19 mouse cellular contexts compared by ENCODE assay signal in genomic region chr12:98726078-98726477, GRCm38 (mm10). TPM values are rescaled to one million over a fixed set of nuclear protein-coding genes. Genes with fewer than 3 reads are reported as not detected.
DNase-seq lines count a peak whose midpoint lies in the region; ATAC-seq and TF ChIP-seq lines count a peak whose summit lies in the region.
"Had no signal": no experiment of that assay in that cellular context is flagged by ENCODE, and none has a peak within 500 bp of the region (broad histone marks: within the 10 kb centered on the region; RNA-seq: fewer than 3 reads in every experiment).

No protein-coding gene starts in this region.

- 69% methylated on average over 7 of the region's 7 CpGs for WGBS in liver, embryonic 12.5 days (ENCODE audit: insufficient replicate concordance)
- 40% methylated on average over 7 of the region's 7 CpGs for WGBS in small intestine, adult 2 months
- 89% methylated on average over 7 of the region's 7 CpGs for WGBS in midbrain, embryonic 13.5 days

- no peak overlapping the region for H3K9ac ChIP-seq in liver, embryonic 12.5 days
- H3K9ac ChIP-seq in midbrain, embryonic 13.5 days (replicated peaks), result no peak overlapping the region
- H3K9ac ChIP-seq: embryonic facial prominence, embryonic 12.5 days; forebrain, embryonic 15.5 days; heart, embryonic 13.5 days; hindbrain, embryonic 15.5 days had no signal

- DNase-seq in cerebellum, adult 18-20 months, result peak; percentile 41 to 45
- DNase-seq in cerebellum, postnatal 14 days, result no peak
- no peak for DNase-seq in gastrocnemius, adult 2 months
- DNase-seq in gastrocnemius, postnatal 4 days (ENCODE audit: low spot score in 2 of 2), result no peak
- no peak for DNase-seq in liver
- DNase-seq: adrenal gland, postnatal 14 days; B cell, adult 2 months; cerebellum, adult 8-10 months; gastrocnemius, postnatal 10 days; heart, postnatal 36 days had no signal

- no peak overlapping the region for H3K4me2 ChIP-seq in liver, embryonic 12.5 days
- no peak overlapping the region for H3K4me2 ChIP-seq in midbrain, embryonic 13.5 days (replicated peaks)
- H3K4me2 ChIP-seq: embryonic facial prominence, embryonic 12.5 days; forebrain, embryonic 15.5 days; heart, embryonic 13.5 days; hindbrain, embryonic 15.5 days had no signal

- no peak for TF ChIP-seq POLR2A in small intestine, adult 2 months (IDR thresholded peaks at IDR 0.05; ENCODE audit: low read depth, low read length)

- intact Hi-C loops in gastrocnemius, adult 2 months (cut with DNase I), result no loop called here

- H3K4me3 ChIP-seq in gastrocnemius, adult 2 months, result no peak overlapping the region
- H3K4me3 ChIP-seq in liver, embryonic 12.5 days, result no peak overlapping the region
- H3K4me3 ChIP-seq in small intestine, adult 2 months (ENCODE audit: low read depth, low read length), result no peak overlapping the region
- H3K4me3 ChIP-seq in midbrain, embryonic 13.5 days (replicated peaks), result no peak overlapping the region
- H3K4me3 ChIP-seq: embryonic facial prominence, embryonic 12.5 days; forebrain, embryonic 15.5 days; heart, embryonic 13.5 days; hindbrain, embryonic 15.5 days had no signal

- H3K36me3 ChIP-seq in liver, embryonic 12.5 days, result no peaks in the 10 kb centered on the region
- H3K36me3 ChIP-seq in small intestine, adult 2 months (ENCODE audit: control insufficient read depth, insufficient read depth, low read length), result no peaks in the 10 kb centered on the region
- peaks cover 6% of the 10 kb centered on the region; the same call in 1 of the 2 replicates for H3K36me3 ChIP-seq in midbrain, embryonic 13.5 days
- H3K36me3 ChIP-seq: embryonic facial prominence, embryonic 12.5 days; forebrain, embryonic 15.5 days; hindbrain, embryonic 15.5 days had no signal

- ATAC-seq in liver, embryonic 12.5 days, result 0 out of 2 replicates have a peak, but pooled peaks have one; percentile 46
- ATAC-seq in midbrain, embryonic 13.5 days, result no peak
- ATAC-seq: activated CD4-positive, CD25-positive, alpha-beta regulatory T cell, adult 4 months; CD4-positive, CD25-positive, alpha-beta regulatory T cell, adult 4 months; forebrain, embryonic 15.5 days had no signal

- H3K4me1 ChIP-seq in liver, embryonic 12.5 days, result peaks cover 7% of the 10 kb centered on the region; the same call in 1 of the 2 replicates
- H3K4me1 ChIP-seq in small intestine, adult 2 months (ENCODE audit: control insufficient read depth, insufficient read depth, insufficient read length, low read length), result peaks cover 17% of the 10 kb centered on the region
- H3K4me1 ChIP-seq in midbrain, embryonic 13.5 days (replicated peaks), result no peaks in the 10 kb centered on the region
- H3K4me1 ChIP-seq: embryonic facial prominence, embryonic 12.5 days had no signal

- no peaks in the 10 kb centered on the region for H3K27me3 ChIP-seq in liver, embryonic 12.5 days (replicated peaks)
- no peaks in the 10 kb centered on the region for H3K27me3 ChIP-seq in small intestine, adult 2 months (ENCODE audit: control insufficient read depth, insufficient read depth, low read length)
- no peaks in the 10 kb centered on the region for H3K27me3 ChIP-seq in midbrain, embryonic 13.5 days
- H3K27me3 ChIP-seq: embryonic facial prominence, embryonic 12.5 days; forebrain, embryonic 15.5 days; heart, embryonic 13.5 days; hindbrain, embryonic 15.5 days had no signal

- H3K9me3 ChIP-seq in liver, embryonic 12.5 days (replicated peaks), result no peaks in the 10 kb centered on the region
- H3K9me3 ChIP-seq in midbrain, embryonic 13.5 days, result no peaks in the 10 kb centered on the region
- H3K9me3 ChIP-seq: embryonic facial prominence, embryonic 12.5 days; forebrain, embryonic 15.5 days; heart, embryonic 13.5 days; hindbrain, embryonic 15.5 days had no signal

- H3K27ac ChIP-seq in gastrocnemius, adult 2 months, result peak overlapping the region; percentile 77; the same call in 1 of the 2 replicates
- no peak overlapping the region for H3K27ac ChIP-seq in liver, embryonic 12.5 days
- H3K27ac ChIP-seq in small intestine, adult 2 months (ENCODE audit: insufficient read depth, low read depth, low read length), result peak overlapping the region; percentile 35
- no peak overlapping the region for H3K27ac ChIP-seq in midbrain, embryonic 13.5 days
- H3K27ac ChIP-seq: embryonic facial prominence, embryonic 12.5 days; forebrain, embryonic 15.5 days; heart, embryonic 13.5 days; hindbrain, embryonic 15.5 days had no signal

- TF ChIP-seq CTCF in gastrocnemius, adult 2 months (IDR thresholded peaks at IDR 0.05), result no peak
- no peak for TF ChIP-seq CTCF in small intestine, adult 2 months (IDR thresholded peaks at IDR 0.05; ENCODE audit: extremely low read depth, insufficient read length, insufficient replicate concordance, low read depth, low read length)

RNA-seq across cellular contexts. Expression of gene Ptpn21, which starts 11.1 kb away (rescaled TPM):
- total RNA-seq in gastrocnemius, adult 2 months (2021), result 10 to 100 TPM; 32.8 to 34.9 TPM
- total RNA-seq in gastrocnemius, postnatal 4 days (2021), result 10 to 100 TPM; 53.4 to 56.0 TPM
- polyA plus RNA-seq in liver, embryonic 12.5 days (2016; fragmentation: Nextera tagmentation; extraction: Ambion mirVana), result 2.4 and 2.8 TPM in 2 replicates
- 9.6 and 24.7 TPM in 2 replicates for polyA plus RNA-seq in small intestine, adult 2 months (2012; rRNA removed)
- 5.7 and 6.9 TPM in 2 replicates for polyA plus RNA-seq in midbrain, embryonic 13.5 days (2015; fragmentation: Nextera tagmentation; extraction: Ambion mirVana)

RNA-seq across cellular contexts. Expression of gene Zc3h14, which starts 20.7 kb away (rescaled TPM):
- 10 to 100 TPM; 45.2 to 47.7 TPM for total RNA-seq in gastrocnemius, adult 2 months (2021)
- 10 to 100 TPM; 67.9 to 75.1 TPM for total RNA-seq in gastrocnemius, postnatal 4 days (2021)
- 65.4 and 67.9 TPM in 2 replicates for polyA plus RNA-seq in liver, embryonic 12.5 days (2016; fragmentation: Nextera tagmentation; extraction: Ambion mirVana)
- 6.7 and 14.8 TPM in 2 replicates for polyA plus RNA-seq in small intestine, adult 2 months (2012; rRNA removed)
- polyA plus RNA-seq in midbrain, embryonic 13.5 days (2015; fragmentation: Nextera tagmentation; extraction: Ambion mirVana), result 116 and 124 TPM in 2 replicates

Comparison
In these comparisons a context has a peak if more than half of its experiments do, and no peak if none do; other contexts are left out.
1. DNase-seq: peak in cerebellum, adult 18-20 months (2 of 2); none in cerebellum, postnatal 14 days (0 of 2), gastrocnemius, adult 2 months (single experiment), gastrocnemius, postnatal 4 days (0 of 2) and liver (single experiment).
2. H3K27ac ChIP-seq: peak in gastrocnemius, adult 2 months (single experiment) and small intestine, adult 2 months (single experiment); none in liver, embryonic 12.5 days (single experiment) and midbrain, embryonic 13.5 days (single experiment).